Mouse (Mus musculus) kidney, adult 9 months (tissue): ENCODE data around the gene Stat5a.

ENCODE experiments used
- DNase-seq: peaks from one replicate; pipeline ENCODE4 v3.0.0; 2022

Gene Stat5a

GRCm38 (mm10) chr11:100858935-100859578 is at the start of gene Stat5a:
Gene Stat5a, plus strand, starts transcription at chr11:100859351.
- DNase-seq, result peak; percentile 97

DNA sequence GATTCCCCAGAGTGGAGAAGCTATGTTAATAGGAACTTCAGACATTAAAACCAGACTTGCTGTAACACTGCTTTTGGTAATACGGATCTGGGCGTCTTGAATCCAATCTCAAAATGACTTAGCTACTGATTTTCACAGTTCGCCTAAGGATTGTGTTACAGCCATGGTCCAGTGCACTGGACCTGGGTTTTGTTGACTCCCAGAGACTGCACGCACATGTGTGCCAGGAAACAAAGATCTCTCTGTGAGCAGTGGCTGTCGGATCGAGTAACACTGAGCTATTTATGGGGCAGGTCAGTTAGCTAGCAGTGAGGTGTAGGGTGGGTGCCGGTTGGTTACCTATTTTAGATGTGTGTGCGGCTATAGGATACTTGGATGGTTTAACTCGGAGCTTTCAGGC is 48.6 kb upstream of the Stat5a start:
- DNase-seq, result peak; percentile 84

DNA sequence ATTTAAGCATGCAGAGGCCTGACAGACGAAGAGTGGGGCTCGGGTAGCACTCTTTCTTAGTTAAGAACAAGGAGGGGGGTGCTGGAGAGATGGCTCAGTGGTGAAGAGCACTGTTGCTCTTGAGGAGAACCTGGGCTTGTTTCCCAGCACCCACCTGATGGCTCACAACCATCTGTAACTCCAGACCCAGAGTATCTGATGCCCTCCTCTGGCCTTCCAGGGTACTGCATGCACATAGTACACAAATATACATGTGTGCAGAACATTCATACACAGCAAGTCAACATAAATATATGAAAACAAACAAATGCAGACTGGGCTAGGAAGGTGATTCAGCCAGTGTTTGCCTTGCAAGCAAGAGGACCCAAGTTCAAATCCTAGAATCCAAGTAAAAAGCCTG is 48.0 kb upstream of the Stat5a start:
- no peak for DNase-seq

DNA sequence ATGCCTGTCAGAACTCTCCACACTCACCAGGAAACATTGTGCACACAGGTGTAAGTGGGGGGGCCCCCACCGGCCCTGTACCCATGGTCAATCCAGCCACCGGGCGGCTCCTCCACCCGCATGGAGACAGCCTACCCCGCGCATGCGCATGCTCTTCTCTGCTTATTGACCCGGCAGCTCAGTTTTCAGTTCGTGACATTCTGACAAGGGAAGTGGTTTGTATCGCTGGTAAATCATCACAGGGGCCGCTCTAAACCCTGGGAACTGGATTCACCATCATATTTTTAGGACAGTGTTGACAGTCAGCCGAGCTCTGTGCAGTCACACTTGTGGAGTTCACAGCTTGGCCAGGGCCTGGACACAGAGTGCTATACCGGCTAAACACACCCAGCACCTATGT is 44.7 kb upstream of the Stat5a start:
- DNase-seq, result peak; percentile 86

DNA sequence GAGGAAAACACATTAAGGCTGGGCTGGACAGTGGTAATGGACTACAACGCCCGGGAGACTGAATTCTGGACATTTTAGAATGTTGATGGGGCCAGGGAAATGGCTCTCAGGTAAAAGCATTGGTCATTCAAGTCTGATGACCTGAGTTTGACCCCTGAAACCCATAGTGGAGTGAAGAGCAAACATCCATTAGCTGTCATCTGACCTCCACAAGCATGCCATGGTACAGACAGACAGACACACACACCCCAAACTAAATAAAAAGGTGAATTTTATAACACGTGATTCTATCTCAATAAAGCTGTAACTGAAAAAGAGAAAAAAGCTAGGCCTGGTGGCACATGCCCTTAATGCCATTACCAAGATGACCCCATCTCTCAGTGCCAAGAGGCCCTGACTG is 42.8 kb upstream of the Stat5a start:
- no peak for DNase-seq

DNA sequence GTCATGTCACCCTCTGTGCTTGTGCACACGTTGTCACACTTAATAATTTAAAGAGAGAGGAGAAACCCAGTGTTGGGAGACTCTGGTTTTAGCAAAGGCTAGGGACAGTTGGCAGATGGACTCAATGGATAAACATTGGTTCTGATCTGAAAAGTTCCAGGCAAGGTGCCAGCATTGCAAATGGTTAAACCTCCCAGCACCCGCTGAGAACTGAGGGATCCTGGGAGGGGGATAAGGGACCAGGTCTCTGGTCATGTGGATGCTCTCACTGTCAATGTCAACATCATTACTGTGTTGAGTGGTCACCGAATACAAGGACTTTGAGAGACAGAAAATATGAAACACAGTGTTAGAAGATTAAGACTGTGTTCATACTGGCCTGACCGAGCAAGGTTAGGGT is 42.4 kb upstream of the Stat5a start:
- DNase-seq, result peak; percentile 76

DNA sequence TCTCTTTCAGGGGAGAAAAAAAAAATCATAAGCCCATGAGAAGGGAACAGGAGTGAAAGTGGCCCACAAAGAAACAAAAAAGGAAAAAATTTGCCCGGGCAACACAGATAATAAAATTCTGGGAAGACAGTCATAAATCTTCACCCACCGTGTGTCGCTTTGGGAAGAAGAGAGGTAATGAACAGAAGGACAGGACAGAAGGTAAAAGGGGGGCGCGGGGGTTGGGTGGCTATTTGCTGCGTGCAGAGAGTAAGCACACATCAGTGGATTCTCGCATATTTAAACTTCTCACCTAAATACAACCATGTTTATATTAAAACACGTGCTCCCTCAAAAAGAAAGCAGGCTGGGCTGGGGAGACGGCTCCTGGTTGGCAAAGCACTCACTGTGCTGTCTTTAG is 41.8 kb upstream of the Stat5a start:
- no peak for DNase-seq

GRCm38 (mm10) chr11:100818359-100819012 is 40.7 kb upstream of the Stat5a start:
- no peak for DNase-seq

DNA sequence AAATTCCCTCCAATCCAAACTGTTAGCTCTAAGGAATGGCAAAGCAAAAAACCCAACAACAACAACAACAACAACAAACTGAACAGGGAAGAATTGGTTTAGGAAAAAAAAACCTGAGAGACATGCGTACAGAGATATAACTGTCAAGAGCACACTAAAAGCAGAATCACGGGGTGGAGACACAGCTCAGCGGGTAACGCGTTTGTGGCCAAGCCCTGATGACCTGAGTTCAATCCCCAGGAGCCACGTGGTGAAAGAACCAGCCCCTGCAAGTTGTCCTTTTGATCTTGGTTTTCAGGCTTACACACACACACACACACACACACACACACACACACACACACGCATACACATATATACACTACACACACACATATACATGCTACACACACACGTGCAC is 40.1 kb upstream of the Stat5a start:
- DNase-seq, result no peak

- no peak for DNase-seq
These were observed 39.5 kb upstream of the Stat5a start for GRCm38 (mm10) chr11:100819626-100820025.

DNA sequence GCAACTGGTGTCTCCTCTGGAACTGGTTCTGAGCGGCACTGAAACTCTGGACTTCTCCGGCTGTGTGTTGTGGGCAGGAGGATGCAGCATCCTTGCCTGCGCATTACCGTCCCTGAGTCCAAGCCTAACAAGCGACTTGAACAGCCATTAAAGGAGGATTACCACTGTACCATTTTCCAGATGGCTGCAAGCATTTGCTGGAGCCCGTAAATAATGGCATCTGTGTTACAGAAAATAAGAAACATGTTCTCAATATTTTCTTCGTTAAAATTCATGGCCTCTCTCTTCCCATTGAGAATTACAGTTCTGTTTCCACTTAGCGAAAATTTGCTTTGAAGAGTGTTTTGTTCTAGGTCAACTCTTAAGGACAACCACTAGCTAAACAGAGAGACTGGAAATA is 39.1 kb upstream of the Stat5a start:
- no peak for DNase-seq

GRCm38 (mm10) chr11:100821605-100822220 is 37.4 kb upstream of the Stat5a start:
- no peak for DNase-seq

DNA sequence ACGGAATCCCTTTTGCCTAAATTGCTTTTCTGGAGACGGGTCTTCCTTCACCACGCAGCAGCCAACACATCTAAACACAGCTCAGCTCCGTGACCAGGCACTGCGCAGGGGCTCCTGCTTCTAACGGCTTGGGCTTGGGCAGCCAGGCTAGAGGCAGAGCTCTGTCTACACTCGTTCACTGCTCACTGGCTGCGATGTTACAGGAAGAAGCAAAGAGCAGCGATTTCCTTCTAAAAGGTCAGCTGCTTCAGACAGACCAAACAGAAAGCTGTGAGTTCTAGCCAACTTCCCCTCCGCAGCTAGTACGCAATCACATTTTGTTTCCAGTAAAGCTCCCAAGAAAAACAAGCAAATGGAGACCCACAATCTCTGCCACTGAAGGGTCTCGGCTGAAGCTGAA is 36.8 kb upstream of the Stat5a start:
- DNase-seq, result peak; percentile 68

GRCm38 (mm10) chr11:100823543-100824313 is 35.4 kb upstream of the Stat5a start:
- no peak for DNase-seq

DNA sequence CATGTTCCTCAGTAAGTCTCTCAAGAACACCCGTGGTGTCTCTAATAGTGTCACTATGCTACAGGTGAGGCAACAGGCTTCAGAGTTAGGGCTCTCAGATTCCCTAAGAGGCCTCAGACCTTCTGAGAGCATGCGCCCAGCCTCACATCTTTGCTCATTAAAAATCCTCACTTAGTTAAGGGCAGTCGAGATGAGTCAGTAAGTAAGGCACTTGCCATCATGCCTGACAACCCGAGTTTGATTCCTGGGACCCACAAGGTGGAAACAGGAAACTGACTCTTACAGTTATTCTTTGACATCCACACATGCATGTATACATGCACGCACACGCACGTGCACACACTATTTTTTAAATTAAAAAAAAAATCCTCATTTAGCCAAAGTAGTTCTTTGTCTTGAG is 34.7 kb upstream of the Stat5a start:
- DNase-seq, result no peak

- no peak for DNase-seq
These were observed 33.7 kb upstream of the Stat5a start for GRCm38 (mm10) chr11:100825451-100825850.

DNA sequence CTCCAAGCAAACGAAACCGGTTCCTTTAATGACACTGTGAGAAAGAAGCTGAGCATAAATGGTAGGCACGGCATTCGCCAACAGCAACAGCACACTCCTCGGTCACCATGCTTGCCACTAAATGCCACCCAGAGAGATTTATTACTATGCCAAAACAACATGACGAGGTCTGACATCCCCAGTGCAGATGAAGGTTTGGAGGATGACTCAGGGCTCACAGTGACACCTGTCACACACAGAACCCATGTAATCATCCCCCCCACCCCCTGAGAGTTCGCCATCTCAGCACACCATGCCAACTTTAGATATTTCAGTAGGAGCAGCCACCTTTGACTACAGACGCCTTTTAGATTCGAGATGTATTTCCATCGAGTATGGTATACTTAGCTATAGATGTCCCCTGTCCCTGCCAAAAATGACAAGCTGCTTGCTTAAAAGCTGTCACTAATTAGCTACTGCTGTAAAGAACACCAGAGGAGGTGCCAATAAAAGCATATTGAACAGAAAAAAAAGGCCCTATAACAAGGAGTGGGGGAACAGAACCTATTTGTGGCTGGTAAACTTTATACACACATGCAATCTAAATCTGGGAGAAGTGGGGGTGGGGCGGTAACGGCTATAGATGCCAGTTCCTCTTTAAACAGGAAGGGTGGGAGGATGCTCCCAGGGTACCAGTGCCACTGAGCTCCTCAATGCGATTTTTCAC is 32.8 kb upstream of the Stat5a start:
- DNase-seq, result no peak

DNA sequence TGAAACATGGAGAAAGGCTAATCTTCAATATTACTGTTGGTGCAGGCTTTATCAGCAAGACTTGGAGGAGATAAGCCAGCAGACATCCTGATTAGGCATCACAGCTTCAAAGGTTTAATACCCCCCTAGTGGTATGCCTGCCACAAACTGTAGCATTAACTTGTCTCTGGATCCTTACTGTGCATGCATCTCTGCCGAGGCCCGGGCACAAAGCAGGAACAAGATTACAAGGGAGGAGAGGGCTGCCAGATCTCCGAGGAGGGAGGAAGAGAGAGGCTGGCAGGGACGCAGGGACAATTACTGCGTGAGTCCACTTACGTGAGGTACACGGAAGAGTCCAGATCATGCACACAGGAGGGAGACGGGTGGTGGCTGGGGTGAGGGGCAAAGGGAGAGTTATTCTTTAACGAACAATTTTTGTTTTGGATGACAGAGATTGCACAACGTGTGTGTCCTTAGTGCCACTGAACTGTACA is 30.4 kb upstream of the Stat5a start:
- DNase-seq, result peak; percentile 69

DNA sequence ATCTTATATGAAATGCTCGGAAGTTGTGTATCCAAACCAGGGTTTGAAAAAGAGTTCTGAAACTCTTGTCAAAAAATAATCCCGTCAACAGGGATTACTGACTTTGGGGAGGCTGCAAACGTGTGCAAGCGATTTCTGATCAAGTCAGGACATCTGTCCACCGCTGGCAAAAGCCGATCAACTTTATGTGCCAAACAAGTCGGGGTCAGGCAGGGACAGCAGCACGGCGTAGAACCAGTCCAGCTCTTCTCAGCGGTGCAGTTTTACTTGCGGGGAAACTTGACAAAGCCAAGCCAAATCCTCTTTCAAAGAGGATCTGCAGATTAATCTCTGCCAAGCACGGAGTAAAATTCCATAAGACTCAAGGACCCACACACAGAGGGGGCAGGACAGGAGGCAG is 29.5 kb upstream of the Stat5a start:
- DNase-seq, result no peak

DNA sequence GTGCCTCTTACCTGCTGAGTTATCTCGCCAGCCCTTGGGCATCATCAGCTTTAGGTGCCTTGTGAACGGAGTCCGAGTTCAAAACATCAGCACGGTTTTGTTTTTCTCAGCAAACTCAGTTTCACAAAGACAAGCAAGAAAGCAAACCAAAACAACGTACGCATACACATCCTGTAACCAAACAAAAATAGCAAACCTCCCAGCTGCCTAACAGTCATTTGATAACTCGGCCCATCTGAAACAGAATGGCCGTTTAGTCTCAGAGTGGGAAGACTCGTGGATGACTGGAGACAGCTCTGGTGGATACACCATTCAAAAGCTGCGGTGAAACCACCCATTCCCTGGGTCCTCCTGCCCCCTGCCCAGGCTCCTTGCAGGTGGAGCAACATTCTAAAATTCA is 27.8 kb upstream of the Stat5a start:
- DNase-seq, result no peak

DNA sequence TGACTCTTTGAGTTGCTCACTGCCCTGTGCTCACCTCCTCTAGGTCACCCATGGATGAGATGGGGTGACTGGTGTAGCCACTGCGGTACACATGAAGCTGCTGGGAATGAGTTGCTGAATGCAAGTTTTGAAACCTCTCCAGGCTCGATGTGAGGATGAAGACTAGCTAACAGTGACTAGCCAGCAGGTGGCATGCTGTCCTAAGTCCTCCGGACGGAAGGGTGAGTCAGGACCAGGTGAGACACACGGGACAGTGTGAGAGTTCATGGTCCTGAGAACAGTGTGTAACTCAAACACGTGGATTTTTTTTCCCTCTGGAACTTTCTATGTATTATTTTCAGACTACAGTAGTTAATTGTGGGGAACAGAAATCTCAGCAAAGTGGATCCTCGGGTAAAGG is 25.7 kb upstream of the Stat5a start:
- peak; percentile 67 for DNase-seq

DNA sequence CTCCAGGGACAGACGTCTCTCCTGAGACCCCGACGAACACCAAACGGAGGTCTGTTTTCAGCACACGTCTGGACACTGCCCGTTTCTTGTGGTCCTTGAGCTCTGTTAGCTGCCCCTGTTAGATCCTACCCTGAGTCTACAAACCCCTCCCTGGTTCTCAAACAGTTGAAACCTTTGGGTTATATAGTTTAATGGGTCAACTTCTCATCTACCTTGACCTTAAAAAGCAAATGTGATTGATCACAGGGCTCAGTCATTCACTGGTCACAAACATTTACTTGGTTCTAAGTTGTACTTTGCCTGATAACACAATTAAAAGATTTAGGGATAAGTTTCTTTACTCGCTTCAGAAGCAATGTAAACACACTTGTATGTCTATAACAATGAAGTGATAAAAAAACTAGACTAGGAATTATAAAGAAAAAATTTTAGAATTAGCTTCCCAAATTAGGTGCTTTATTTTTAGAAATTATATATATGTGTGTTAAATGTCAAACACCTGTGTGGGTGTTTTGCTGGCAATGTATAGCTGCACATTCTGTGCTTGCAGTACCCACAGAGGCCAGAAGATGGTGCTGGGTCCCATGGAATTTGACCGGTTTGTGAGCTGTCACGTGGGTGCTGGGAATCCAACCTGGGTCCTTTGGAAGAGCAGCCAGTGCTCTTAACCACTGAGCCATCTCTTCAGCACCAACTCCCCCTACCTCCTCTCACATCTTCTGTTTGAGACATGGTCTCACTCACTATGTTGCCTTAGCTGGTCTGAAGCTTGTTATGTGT is 22.0 kb upstream of the Stat5a start:
- DNase-seq, result no peak
